Mouse (Mus musculus) thymus, postnatal 36 days (tissue): ENCODE measurements around the gene Atp5b.
A peak's percentile ranks its signal among the peaks of the same experiment; 100 is the strongest.
"Not testable (repeated sequence)": the region's sequence is repeated elsewhere in the genome, so short reads cannot be mapped to it uniquely, and the experiment has no call there.

ENCODE experiments used
- DNase-seq, 2 experiments: peaks; one replicate each; pipeline ENCODE4 v3.0.0; 2022; ENCODE audit warnings: mixed read lengths in 2 of 2

Atp5b gene

GRCm38 (mm10) chr10:128070432-128070831 is 12.6 kb upstream of the Atp5b start:
- DNase-seq: not testable (repeated sequence)

GRCm38 (mm10) chr10:128078269-128078668 is 4.8 kb upstream of the Atp5b start:
- not testable (repeated sequence) for DNase-seq

- DNase-seq: no peak
These were observed 2.6 kb upstream of the Atp5b start for GRCm38 (mm10) chr10:128080496-128080895.

- no peak for DNase-seq
These were observed 1.1 kb upstream of the Atp5b start for GRCm38 (mm10) chr10:128081807-128082476.

GRCm38 (mm10) chr10:128082477-128082808 is 630 bp upstream of the Atp5b start:
- no peak for DNase-seq

- DNase-seq: no peak
These were observed 615 bp downstream of the Atp5b start for GRCm38 (mm10) chr10:128083688-128084087.

- no peak for DNase-seq
These were observed 1.1 kb downstream of the Atp5b start for GRCm38 (mm10) chr10:128084160-128084559.

GRCm38 (mm10) chr10:128086391-128086790 is 3.3 kb downstream of the Atp5b start:
- peak in 1 of 2 experiments; percentile 24 for DNase-seq

GRCm38 (mm10) chr10:128087216-128087615 is 4.1 kb downstream of the Atp5b start:
- not testable (repeated sequence) for DNase-seq

- DNase-seq: no peak
These were observed 5.1 kb downstream of the Atp5b start for GRCm38 (mm10) chr10:128088181-128088580.

GRCm38 (mm10) chr10:128089842-128090241 is 6.8 kb downstream of the Atp5b start:
- no peak for DNase-seq

- DNase-seq: peak; percentile 89 to 90
These were observed 7.8 kb downstream of the Atp5b start for GRCm38 (mm10) chr10:128090651-128091563.

GRCm38 (mm10) chr10:128091564-128092505 is 8.8 kb downstream of the Atp5b start, which contains the start of gene Baz2a:
Gene Baz2a, plus strand, starts transcription at chr10:128091577.
- DNase-seq: peak; percentile 79 to 88

- DNase-seq: peak; percentile 84 to 89
These were observed 9.7 kb downstream of the Atp5b start for GRCm38 (mm10) chr10:128092506-128093495.

GRCm38 (mm10) chr10:128093496-128094294 is 10.6 kb downstream of the Atp5b start:
- DNase-seq: peak; percentile 35 to 53

GRCm38 (mm10) chr10:128094340-128094968 is 11.4 kb downstream of the Atp5b start:
- peak; percentile 92 to 96 for DNase-seq

- DNase-seq: no peak
These were observed 12.0 kb downstream of the Atp5b start for GRCm38 (mm10) chr10:128095003-128095636.

GRCm38 (mm10) chr10:128096313-128096692 is 13.2 kb downstream of the Atp5b start:
- DNase-seq: no peak
